Mouse (Mus musculus) liver, embryonic 14.5 days (tissue): ENCODE data around the gene Mgrn1.

Source experiments
- CTCF ChIP-seq: IDR thresholded peaks from 2 replicates; pipeline ENCODE4 v1.5.1; 2016; ENCODE audit warnings: antibody characterized with exemption, low read depth, control low read depth
- EP300 ChIP-seq: IDR thresholded peaks from 2 replicates; pipeline ENCODE4 v1.6.1; 2016; ENCODE audit warnings: antibody characterized with exemption, low read depth

DNA sequence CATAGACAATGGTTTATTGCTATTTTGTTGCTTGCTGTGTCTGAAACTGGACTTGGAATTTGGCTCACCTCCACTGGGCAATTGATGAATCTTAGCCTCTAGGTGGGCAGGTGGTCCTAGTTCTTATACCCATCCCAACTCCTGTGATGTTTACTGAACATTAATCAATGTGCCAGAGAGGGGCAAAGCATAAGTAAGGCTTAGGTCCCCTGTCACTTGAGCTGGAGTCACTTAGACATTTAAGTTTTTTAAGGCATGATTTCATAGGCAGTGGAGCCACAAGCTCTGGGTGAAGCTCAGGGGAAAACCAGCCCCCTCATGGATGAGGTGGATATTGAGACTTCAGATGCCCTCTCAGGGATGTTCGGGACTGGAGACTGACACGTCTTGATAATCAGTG is 52.4 kb downstream of the Mgrn1 start, which contains the start of gene Nudt16l1:
- no peak for TF ChIP-seq CTCF
- TF ChIP-seq EP300: no peak
